Mouse (Mus musculus): ENCODE data around the gene Slc13a5.

Slc13a5 gene

GRCm38 (mm10) chr11:72256441-72256840 lies 10.6 kb downstream of the Slc13a5 start:
- no peak for DNase-seq

- DNase-seq: no peak
These were observed 11.4 kb downstream of the Slc13a5 start for GRCm38 (mm10) chr11:72255629-72256028.

DNA sequence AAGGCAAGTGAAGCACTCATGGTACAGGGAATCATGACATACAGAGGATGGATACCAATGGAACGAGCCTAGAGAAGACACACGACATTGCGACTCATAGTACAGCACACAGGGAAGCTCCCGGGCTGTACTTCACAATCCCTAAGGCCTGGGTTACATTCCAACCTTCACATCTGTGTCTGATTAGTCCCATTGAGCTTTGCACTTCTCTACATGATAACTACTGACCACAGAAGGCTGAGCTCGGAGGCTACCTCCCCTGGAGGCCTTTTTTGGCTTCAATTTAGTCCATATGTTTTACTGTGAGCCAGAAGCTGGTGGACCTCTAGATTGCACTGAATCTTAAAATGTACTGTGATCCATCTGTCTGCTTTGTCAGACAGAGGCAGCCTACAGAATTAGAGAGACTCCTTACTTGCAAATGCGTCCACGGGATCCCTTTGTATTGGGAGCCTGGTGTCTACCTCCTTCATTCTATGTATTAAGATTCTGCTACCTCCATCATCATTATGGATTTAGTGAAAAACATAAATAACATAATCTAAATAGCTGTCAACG lies 21.7 kb downstream of the Slc13a5 start:
- DNase-seq: no peak

DNA sequence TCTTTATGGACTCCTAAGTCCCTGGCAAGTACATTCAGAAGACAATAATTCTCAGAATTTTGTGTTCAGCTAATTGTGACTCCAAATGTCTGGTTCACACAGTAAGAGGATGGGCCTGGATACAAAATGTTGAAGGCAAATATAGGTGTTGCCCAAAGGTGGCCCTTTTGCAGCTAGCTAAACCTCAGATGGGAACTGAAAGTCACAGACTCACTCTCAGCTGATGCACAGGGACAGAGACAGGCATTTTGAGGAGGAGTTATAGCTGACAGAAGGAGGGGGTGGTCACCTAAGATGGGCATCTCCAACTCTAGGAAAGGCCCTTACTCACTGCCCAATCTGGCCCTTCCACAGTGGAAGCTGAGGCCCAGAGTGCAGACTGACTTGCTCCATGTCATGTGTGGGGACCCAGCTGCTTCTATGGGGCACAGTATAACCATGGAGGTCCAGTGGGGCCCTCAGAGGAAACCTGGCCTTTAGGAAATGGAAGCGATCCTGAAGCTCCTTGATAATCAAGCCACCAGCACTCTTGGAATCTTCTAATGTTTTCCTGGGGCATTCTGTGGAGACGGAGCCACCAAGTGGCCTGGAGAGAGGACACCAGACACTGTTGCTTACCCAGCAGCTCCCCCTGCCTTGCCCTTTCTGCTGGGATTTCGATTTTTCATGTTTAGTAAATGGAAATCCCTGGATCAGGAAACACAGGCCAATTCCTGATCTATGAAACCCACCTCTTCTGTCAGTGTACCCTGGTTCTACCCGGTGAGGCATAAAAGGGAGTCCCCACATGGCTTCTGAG lies 26.8 kb downstream of the Slc13a5 start:
- no peak for DNase-seq

- DNase-seq: no peak
These were observed 33.0 kb downstream of the Slc13a5 start for GRCm38 (mm10) chr11:72234013-72234412.

DNA sequence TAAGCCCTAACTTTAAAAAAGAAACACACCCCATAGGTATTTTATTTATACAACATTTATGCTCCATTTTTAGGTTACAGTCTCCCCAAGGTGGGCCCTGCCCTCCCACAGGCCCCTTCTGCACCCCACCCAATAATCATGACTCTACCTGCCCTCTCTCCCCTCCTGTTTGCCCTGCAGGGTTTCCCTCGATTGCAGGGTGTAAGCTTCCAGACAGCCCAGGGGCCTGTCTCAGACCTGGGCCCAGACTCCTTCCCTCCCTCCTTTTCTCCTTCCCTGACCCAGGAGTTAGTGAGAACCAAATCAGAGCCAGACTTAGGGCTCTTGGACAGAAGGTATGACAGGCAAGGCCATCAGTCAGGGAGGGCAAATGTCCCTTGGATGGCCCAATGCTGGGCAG lies 34.0 kb downstream of the Slc13a5 start:
- no peak for DNase-seq

GRCm38 (mm10) chr11:72232068-72232467 lies 35.0 kb downstream of the Slc13a5 start:
- DNase-seq: no peak

DNA sequence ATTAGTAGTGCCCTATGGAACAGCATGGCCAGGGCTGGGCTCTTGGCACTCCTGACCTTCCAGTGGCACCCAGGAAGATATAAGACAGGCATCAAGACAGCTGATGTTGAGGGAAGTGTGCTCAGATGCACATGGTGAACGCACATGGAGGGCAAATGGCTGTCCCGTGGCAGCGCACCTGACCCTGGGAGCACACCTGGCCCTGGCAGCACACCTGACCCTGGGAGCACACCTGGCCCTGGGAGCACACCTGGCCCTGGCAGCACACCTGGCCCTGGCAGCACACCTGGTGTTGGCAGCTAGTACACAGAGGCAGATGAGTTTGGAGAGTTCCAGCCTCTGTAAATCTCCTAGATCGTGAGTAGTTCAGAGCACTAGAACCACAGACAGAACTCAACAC lies 38.5 kb downstream of the Slc13a5 start:
- no peak for DNase-seq

GRCm38 (mm10) chr11:72226901-72227300 lies 40.1 kb downstream of the Slc13a5 start:
- DNase-seq: no peak

DNA sequence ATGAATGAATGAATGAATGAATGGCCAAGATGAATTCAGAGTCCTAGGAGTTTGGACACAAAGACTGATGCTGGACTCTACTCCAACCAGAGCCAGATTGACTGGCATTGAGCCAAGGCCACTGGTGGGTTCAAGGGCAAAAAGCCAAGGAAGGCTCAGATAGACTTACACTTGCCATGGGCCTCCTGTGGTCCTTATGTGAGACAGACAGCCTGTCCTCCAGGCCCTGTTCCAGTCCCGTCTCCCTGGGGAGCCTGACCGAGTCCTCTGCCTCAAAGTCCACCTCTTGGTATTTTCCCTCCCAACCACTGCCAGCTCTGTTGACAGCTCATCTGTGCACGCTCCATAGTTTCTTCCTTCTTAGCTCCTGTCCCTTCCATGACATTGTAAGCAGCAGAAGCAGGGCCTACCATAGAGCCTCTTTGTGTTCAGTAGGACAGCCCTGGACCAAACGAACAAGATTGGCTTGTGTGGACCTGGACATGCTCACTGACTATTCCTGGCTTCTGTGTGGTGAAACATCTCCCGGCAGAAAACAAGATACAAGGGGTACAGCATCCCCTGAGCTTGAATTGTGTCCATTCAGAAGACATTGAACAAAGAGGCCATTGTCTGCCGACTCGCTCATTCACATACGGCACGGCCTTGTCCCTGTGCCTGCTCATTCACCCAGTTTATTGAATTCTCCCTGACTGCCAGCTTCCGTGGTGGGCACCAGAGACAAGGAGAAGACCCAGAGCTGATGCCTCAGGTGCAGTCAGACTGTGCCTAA lies 40.8 kb downstream of the Slc13a5 start:
- no peak for DNase-seq

DNA sequence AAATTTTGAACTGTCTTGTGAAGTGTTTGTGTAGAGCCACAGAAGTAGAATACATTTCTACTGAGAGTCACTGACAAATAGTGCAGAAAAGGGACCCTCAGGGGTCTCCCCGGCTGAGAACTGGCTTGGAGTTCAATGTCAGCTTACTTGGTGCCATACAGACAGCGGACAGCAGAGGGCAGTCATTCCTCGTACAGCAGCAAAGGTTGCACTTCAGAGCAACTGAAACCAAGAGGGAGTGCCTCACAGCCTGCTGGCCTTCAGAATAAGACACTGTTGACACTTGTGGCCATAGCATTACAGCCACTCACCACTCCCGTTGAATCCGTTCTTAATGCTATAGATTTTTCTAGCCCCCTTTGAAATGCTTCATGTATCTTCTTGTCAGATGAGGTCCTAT lies 42.2 kb downstream of the Slc13a5 start:
- DNase-seq: peak; percentile 78

- no peak for DNase-seq
These were observed 43.6 kb downstream of the Slc13a5 start for GRCm38 (mm10) chr11:72223414-72223813.

DNA sequence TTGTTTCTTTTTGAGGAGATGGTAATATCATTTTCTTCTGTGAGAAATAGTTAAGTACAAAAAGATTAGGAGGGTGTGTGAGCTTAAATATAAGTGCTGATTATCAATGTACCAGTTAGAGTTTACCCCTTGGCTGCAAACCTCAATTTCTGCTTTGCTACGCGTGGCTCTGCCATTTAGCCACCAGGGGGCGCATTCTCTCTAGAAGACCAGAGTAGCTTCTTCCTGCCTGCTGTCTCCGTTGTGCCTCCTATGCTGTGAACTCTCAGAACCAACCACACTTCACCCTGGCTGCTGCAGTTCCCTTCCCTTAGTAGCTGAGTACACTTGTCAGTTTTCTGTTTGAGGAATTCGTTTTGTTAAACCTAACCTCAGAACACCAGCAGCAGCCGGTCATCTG lies 45.7 kb downstream of the Slc13a5 start:
- DNase-seq: peak; percentile 65

DNA sequence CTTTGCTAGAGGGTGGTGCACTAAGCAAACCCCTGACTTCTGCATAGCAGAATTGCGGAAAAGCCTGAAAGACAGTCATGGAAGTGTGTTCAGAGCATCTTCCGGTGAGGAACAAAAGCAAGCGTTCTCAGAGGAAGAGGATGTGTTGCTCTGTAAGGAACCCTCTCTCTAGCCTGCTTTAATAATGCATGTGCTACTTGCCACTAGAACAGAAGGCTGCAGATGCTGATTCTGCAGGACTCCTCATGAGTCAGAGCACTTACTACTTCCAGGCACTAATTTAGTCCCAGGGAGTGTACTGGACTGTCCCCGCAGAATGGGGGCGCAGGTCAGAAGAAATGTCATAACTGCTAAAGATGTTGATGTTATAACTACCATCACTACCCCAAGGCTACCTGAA lies 49.9 kb downstream of the Slc13a5 start:
- DNase-seq: no peak

- DNase-seq: peak; percentile 92
These were observed 51.6 kb downstream of the Slc13a5 start, which contains the start of gene Med31 for GRCm38 (mm10) chr11:72215410-72215797. Gene Med31 (minus strand): TSS chr11:72215592.

DNA sequence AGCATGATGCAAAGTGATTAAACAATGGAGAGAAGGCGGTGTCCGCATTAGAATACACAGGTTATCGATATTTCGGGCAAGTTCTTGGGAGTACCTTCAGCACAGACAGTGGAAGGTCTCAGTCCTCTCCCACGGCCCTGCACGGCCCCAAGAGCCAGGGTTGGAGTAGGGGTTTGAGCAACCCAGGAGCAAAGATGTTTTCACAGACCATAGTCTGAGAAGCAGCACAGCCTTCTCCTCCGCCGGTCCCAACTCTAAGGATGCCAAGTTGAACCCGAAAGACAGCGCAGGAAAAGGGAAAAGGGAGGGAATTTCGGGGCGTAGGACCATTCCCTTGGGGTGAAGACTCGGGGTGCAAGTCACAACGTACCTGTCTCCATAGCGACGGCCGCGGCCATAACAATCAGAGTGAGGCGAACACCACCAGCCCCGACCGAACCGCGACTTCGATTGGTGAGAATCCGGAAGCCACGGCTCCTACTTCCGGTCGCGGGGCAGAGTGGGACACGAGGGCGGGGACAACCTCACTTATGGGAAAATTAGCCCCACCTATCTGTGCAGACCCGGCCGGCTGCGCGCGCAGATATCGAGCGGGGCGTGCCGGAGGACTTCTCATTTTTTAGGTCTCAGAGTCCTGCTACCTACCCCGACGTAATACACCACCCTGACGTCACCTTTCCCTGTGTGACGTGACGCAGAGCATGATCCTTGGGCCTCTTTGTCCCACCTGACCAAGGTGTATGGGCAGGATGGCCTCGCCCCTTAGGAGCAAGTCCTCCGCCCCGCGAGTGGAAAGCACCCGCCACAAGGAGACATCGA lies 52.2 kb downstream of the Slc13a5 start:
- DNase-seq: peak; percentile 97

GRCm38 (mm10) chr11:72207834-72208377 lies 59.1 kb downstream of the Slc13a5 start:
- peak; percentile 75 for DNase-seq

- peak; percentile 92 for DNase-seq
These were observed 59.7 kb downstream of the Slc13a5 start, which contains the start of the genes 4933427D14Rik and Txndc17 for GRCm38 (mm10) chr11:72207204-72207833. Gene 4933427D14Rik (minus strand): TSS chr11:72207459. Gene Txndc17 (plus strand): TSS chr11:72207547.

- no peak for DNase-seq
These were observed 60.5 kb downstream of the Slc13a5 start, which contains the start of gene Gm43951 for GRCm38 (mm10) chr11:72206341-72207203. Gene Gm43951 (minus strand): TSS chr11:72206840.

- DNase-seq: no peak
These were observed 61.8 kb downstream of the Slc13a5 start for GRCm38 (mm10) chr11:72205256-72205655.

- DNase-seq: no peak
These were observed 63.6 kb downstream of the Slc13a5 start for GRCm38 (mm10) chr11:72203440-72203839.
